ENCODE assay signal across 8 mouse cellular contexts in genomic region chr9:64779628-64780027, GRCm38 (mm10). TPM values are rescaled to one million over a fixed set of nuclear protein-coding genes. Genes with fewer than 3 reads are reported as not detected.
DNase-seq lines count a peak whose midpoint lies in the region; ATAC-seq and TF ChIP-seq lines count a peak whose summit lies in the region.

No protein-coding gene starts in this region.

- H3K4me2 ChIP-seq in lung, postnatal 0 days (replicated peaks; ENCODE audit: low read depth, low read length): no peak overlapping the region

- ATAC-seq in cerebellum, adult (ENCODE audit: insufficient number of reproducible peaks, low FRiP score, low TSS enrichment): no peak; the same call in 1 of the 2 replicates
- ATAC-seq in lung, postnatal 0 days: no peak
- peak; percentile 53; the same call in 1 of the 2 replicates for ATAC-seq in neutrophil, adult 5-6 weeks (ENCODE audit: extremely low read depth, insufficient number of reproducible peaks, low FRiP score, poor library complexity, severe bottlenecking)

- H3K27me3 ChIP-seq in lung, postnatal 0 days (replicated peaks; ENCODE audit: insufficient read depth, low read length): no peaks in the 10 kb centered on the region

- H3K36me3 ChIP-seq in lung, postnatal 0 days (ENCODE audit: insufficient read depth, low read length): no peaks in the 10 kb centered on the region

- peaks cover 3% of the 10 kb centered on the region; the same call in 1 of the 2 replicates for H3K4me1 ChIP-seq in lung, postnatal 0 days (ENCODE audit: insufficient read depth, low read depth, low read length)
- no peaks in the 10 kb centered on the region for H3K4me1 ChIP-seq in lung, adult 2 months (ENCODE audit: control insufficient read depth, insufficient read depth, low read length)

- TF ChIP-seq CTCF in lung, postnatal 0 days (IDR thresholded peaks at IDR 0.05): peak; percentile 66
- TF ChIP-seq CTCF in lung, adult 2 months (IDR thresholded peaks at IDR 0.05; ENCODE audit: insufficient read depth, low read length): no peak

- TF ChIP-seq POLR2A in lung, adult 2 months (IDR thresholded peaks at IDR 0.05; ENCODE audit: borderline replicate concordance, extremely low read depth, low read depth, low read length): no peak

- no peak for TF ChIP-seq EP300 in lung, postnatal 0 days (IDR thresholded peaks at IDR 0.05)

- H3K9me3 ChIP-seq in lung, postnatal 0 days (ENCODE audit: low read length): no peaks in the 10 kb centered on the region

- no peak overlapping the region for H3K27ac ChIP-seq in lung, postnatal 0 days (ENCODE audit: low read length)

- WGBS in lung, postnatal 0 days: 35% methylated on average over 7 of the region's 7 CpGs
- WGBS in lung, adult 2 months: 38% methylated on average over 7 of the region's 7 CpGs

- H3K9ac ChIP-seq in lung, postnatal 0 days (replicated peaks; ENCODE audit: low read depth): no peak overlapping the region

- DNase-seq in cerebellum, adult 18-20 months: peak; percentile 41 to 43
- DNase-seq in lung, postnatal 0 days (ENCODE audit: low spot score): peak; percentile 74
- DNase-seq in lung, adult 2 months: no peak
- peak; percentile 78 for DNase-seq in embryo, embryonic 11 days
- no peak for DNase-seq in spleen, postnatal 10 days (ENCODE audit: low spot score in 2 of 2)
- no peak for DNase-seq in heart, adult 8-10 months (ENCODE audit: low spot score)

- no peak overlapping the region for H3K4me3 ChIP-seq in lung, postnatal 0 days (ENCODE audit: low read depth, low read length)
- H3K4me3 ChIP-seq in lung, adult 2 months (replicated peaks; ENCODE audit: extremely low read depth, low read depth, low read length): no peak overlapping the region

RNA-seq across cellular contexts. Expression of gene Dennd4a, which starts 31.5 kb away (rescaled TPM):
- 6.3 and 7.1 TPM in 2 replicates for polyA plus RNA-seq in lung, postnatal 0 days (2015; fragmentation: Nextera tagmentation; extraction: Ambion mirVana)
- polyA plus RNA-seq in lung, adult 2 months (2012; rRNA removed): 9.0 and 16.5 TPM in 2 replicates
- 400 and 432 TPM in 2 replicates for total RNA-seq in neutrophil, adult 5-6 weeks (2017)
- total RNA-seq in heart, adult 8-10 months (2022): 1 to 10 TPM; 5.7 to 8.5 (median 6.3) TPM

RNA-seq across cellular contexts. Expression of gene Rab11a, which starts 42.1 kb away (rescaled TPM):
- polyA plus RNA-seq in lung, postnatal 0 days (2015; fragmentation: Nextera tagmentation; extraction: Ambion mirVana): 608 and 674 TPM in 2 replicates
- 74.4 and 109 TPM in 2 replicates for polyA plus RNA-seq in lung, adult 2 months (2012; rRNA removed)
- 143 and 167 TPM in 2 replicates for total RNA-seq in neutrophil, adult 5-6 weeks (2017)
- total RNA-seq in heart, adult 8-10 months (2022): 100 to 1,000 TPM; 150 to 183 (median 162) TPM

Comparison
In these comparisons a context has a peak if more than half of its experiments do, and no peak if none do; other contexts are left out.
1. DNase-seq: peak in cerebellum, adult 18-20 months (2 of 2), lung, postnatal 0 days (single experiment) and embryo, embryonic 11 days (single experiment); none in lung, adult 2 months (single experiment), spleen, postnatal 10 days (0 of 2) and heart, adult 8-10 months (single experiment).
2. RNA of gene Dennd4a, which starts 31.5 kb away (total RNA-seq): 400 to 432 TPM in neutrophil, adult 5-6 weeks; 5.7 to 8.5 TPM in heart, adult 8-10 months; every median in the first group is over 10 times any median in the second.